Mouse (Mus musculus): ENCODE measurements at regions not wholly inside any gene's neighbourhood (a gene's known extent, or its start where the extent isn't known, plus 50 kb on each side); places are given as distances from the start of the nearest gene placed in this dataset.
"Not testable (repeated sequence)": the region's sequence is repeated elsewhere in the genome, so short reads cannot be mapped to it uniquely, and the experiment has no call there.

- DNase-seq (ENCODE audit: low spot score in 2 of 2): no peak
These were observed 2580.9 kb downstream of the Gm37988 start for GRCm38 (mm10) chr1:7388627-7389026.

- no peak for DNase-seq (ENCODE audit: low spot score in 2 of 2)
These were observed 2585.8 kb downstream of the Gm37988 start for GRCm38 (mm10) chr1:7393508-7393907.

GRCm38 (mm10) chr1:7394161-7394560 lies 2586.5 kb downstream of the Gm37988 start:
- no peak for DNase-seq (ENCODE audit: low spot score in 2 of 2)

- no peak for DNase-seq (ENCODE audit: low spot score in 2 of 2)
These were observed 2587.8 kb downstream of the Gm37988 start for GRCm38 (mm10) chr1:7395527-7395926.

- DNase-seq (ENCODE audit: low spot score in 2 of 2): peak; percentile 39 to 49
These were observed 2589.4 kb downstream of the Gm37988 start for GRCm38 (mm10) chr1:7396867-7397806.

GRCm38 (mm10) chr1:7397807-7398446 lies 2590.2 kb downstream of the Gm37988 start:
- DNase-seq (ENCODE audit: low spot score in 2 of 2): peak; percentile 98 to 99

- DNase-seq (ENCODE audit: low spot score in 2 of 2): no peak
These were observed 2591.1 kb downstream of the Gm37988 start for GRCm38 (mm10) chr1:7398678-7399218.

GRCm38 (mm10) chr1:7405651-7406050 lies 2598.0 kb downstream of the Gm37988 start:
- DNase-seq (ENCODE audit: low spot score in 2 of 2): not testable (repeated sequence)

GRCm38 (mm10) chr1:7414444-7414843 lies 2606.8 kb downstream of the Gm37988 start:
- no peak for DNase-seq (ENCODE audit: low spot score in 2 of 2)

- no peak for DNase-seq (ENCODE audit: low spot score in 2 of 2)
These were observed 2644.0 kb downstream of the Gm37988 start for GRCm38 (mm10) chr1:7451660-7452155.

- DNase-seq (ENCODE audit: low spot score in 2 of 2): no peak
These were observed 2647.2 kb downstream of the Gm37988 start for GRCm38 (mm10) chr1:7454931-7455330.

- DNase-seq (ENCODE audit: low spot score in 2 of 2): no peak
These were observed 2650.2 kb downstream of the Gm37988 start for GRCm38 (mm10) chr1:7457895-7458294.

GRCm38 (mm10) chr1:7494096-7494495 lies 2686.4 kb downstream of the Gm37988 start:
- DNase-seq (ENCODE audit: low spot score in 2 of 2): no peak

GRCm38 (mm10) chr1:7499042-7499441 lies 2691.3 kb downstream of the Gm37988 start:
- DNase-seq (ENCODE audit: low spot score in 2 of 2): no peak

- no peak for DNase-seq (ENCODE audit: low spot score in 2 of 2)
These were observed 2694.7 kb downstream of the Gm37988 start for GRCm38 (mm10) chr1:7502363-7502762.

- DNase-seq (ENCODE audit: low spot score in 2 of 2): no peak
These were observed 2711.1 kb downstream of the Gm37988 start for GRCm38 (mm10) chr1:7518791-7519190.

- no peak for DNase-seq (ENCODE audit: low spot score in 2 of 2)
These were observed 2725.8 kb downstream of the Gm37988 start for GRCm38 (mm10) chr1:7533506-7533905.

GRCm38 (mm10) chr1:7535191-7535590 lies 2727.5 kb downstream of the Gm37988 start:
- peak in 1 of 2 experiments; percentile 3 for DNase-seq (ENCODE audit: low spot score in 2 of 2)

GRCm38 (mm10) chr1:7543492-7543891 lies 2735.8 kb downstream of the Gm37988 start:
- no peak for DNase-seq (ENCODE audit: low spot score in 2 of 2)

GRCm38 (mm10) chr1:7548261-7548660 lies 2740.6 kb downstream of the Gm37988 start:
- DNase-seq (ENCODE audit: low spot score in 2 of 2): no peak

- no peak for DNase-seq (ENCODE audit: low spot score in 2 of 2)
These were observed 2767.1 kb downstream of the Gm37988 start for GRCm38 (mm10) chr1:7574787-7575186.

- DNase-seq (ENCODE audit: low spot score in 2 of 2): no peak
These were observed 2778.7 kb downstream of the Gm37988 start for GRCm38 (mm10) chr1:7586409-7586808.

Data from layer of hippocampus, postnatal 14 days (tissue).